Mouse (Mus musculus) liver, embryonic 16.5 days (tissue): ENCODE measurements at regions not wholly inside any gene's neighbourhood (a gene's known extent, or its start where the extent isn't known, plus 50 kb on each side); places are given as distances from the start of the nearest gene placed in this dataset.

ENCODE experiments used
- ATAC-seq: fragments of 200-750 bp; cut with Nextera tagmentation; 2 replicates; pipeline ENCODE4 v1.8.0; 2017; ENCODE audit warnings: low read depth, mild to moderate bottlenecking, moderate number of reproducible peaks, moderate library complexity
- H3K27ac ChIP-seq: fragments of 300-500 bp; sonication (generic); 2 replicates; pipeline ENCODE4 v1.5.1; 2014; ENCODE audit warnings: mild to moderate bottlenecking, low read length
- H3K27me3 ChIP-seq: fragments of 300-500 bp; sonication (generic); 2 replicates; pipeline ENCODE4 v1.6.1; 2014; ENCODE audit warnings: low read depth, low read length, mixed read lengths; ENCODE audit not compliant: control insufficient read depth, insufficient read depth
- H3K36me3 ChIP-seq: fragments of 300-500 bp; sonication (generic); 2 replicates; pipeline ENCODE4 v1.6.1; 2014; ENCODE audit warnings: mild to moderate bottlenecking; ENCODE audit not compliant: control insufficient read depth, insufficient read depth
- H3K4me1 ChIP-seq: fragments of 300-500 bp; sonication (generic); 2 replicates; pipeline ENCODE4 v1.6.1; 2014; ENCODE audit warnings: low read depth, low read length, mixed read lengths; ENCODE audit not compliant: control insufficient read depth
- H3K4me2 ChIP-seq: fragments of 300-500 bp; sonication (generic); 2 replicates; pipeline ENCODE4 v1.6.1; 2014; ENCODE audit warnings: low read depth, low read length, mixed read lengths
- H3K4me3 ChIP-seq: fragments of 300-500 bp; sonication (generic); 2 replicates; pipeline ENCODE4 v1.5.1; 2014; ENCODE audit warnings: low read depth, mild to moderate bottlenecking, low read length
- H3K9ac ChIP-seq: fragments of 300-500 bp; sonication (generic); 2 replicates; pipeline ENCODE4 v1.6.1; 2014; ENCODE audit warnings: low read depth, low read length
- H3K9me3 ChIP-seq: fragments of 300-500 bp; sonication (generic); replicated peaks from 2 replicates; pipeline ENCODE4 v1.6.1; 2016; ENCODE audit warnings: low read length; ENCODE audit not compliant: control insufficient read depth
- WGBS: fragments of 180-500 bp; shearing (Covaris S2); extraction: QIAGEN DNeasy Blood & Tissue Kit; methylation state at CpG from one replicate; pipeline ENCODE4 v1.1.7; 2014; ENCODE audit not compliant: insufficient replicate concordance; 5-methylcytosine and 5-hydroxymethylcytosine counted together

DNA sequence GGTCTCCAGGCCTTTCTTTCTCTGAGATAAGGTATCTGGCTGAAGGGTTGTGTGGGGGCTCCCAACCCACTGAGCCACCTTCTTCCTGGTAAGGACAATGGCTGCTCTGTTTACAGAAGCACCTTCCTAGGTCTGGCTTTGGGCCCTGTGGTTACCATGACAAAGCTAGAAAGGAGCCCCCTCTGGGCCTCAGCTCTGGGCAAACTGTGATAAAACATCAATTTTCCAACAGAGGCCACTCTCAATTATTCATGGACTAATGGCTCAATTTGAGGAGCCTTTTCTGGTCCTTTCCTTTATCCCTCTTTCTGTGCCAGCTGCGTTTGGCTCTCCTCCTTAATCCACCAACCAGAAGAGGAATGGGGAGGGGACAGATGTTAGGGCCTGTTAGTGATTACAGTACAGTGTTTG lies 97.3 kb upstream of the Atp1a1 start:
- 44% methylated on average over 1 of the region's 1 CpGs for WGBS
- no peaks in the 10 kb centered on the region for H3K4me1 ChIP-seq
- H3K4me3 ChIP-seq = no peak overlapping the region
- H3K36me3 ChIP-seq = no peaks in the 10 kb centered on the region
- no peaks in the 10 kb centered on the region for H3K9me3 ChIP-seq
- no peaks in the 10 kb centered on the region for H3K27me3 ChIP-seq
- ATAC-seq = no peak
- no peak overlapping the region for H3K27ac ChIP-seq
- H3K9ac ChIP-seq = no peak overlapping the region
- H3K4me2 ChIP-seq = no peak overlapping the region

GRCm38 (mm10) chr3:101700974-101701610 lies 96.6 kb upstream of the Atp1a1 start:
- 49% methylated on average over 10 of the region's 10 CpGs for WGBS
- H3K4me3 ChIP-seq = no peak overlapping the region
- H3K9me3 ChIP-seq = no peaks in the 10 kb centered on the region
- no peaks in the 10 kb centered on the region for H3K27me3 ChIP-seq
- H3K9ac ChIP-seq = no peak overlapping the region
- H3K36me3 ChIP-seq = no peaks in the 10 kb centered on the region
- ATAC-seq = no peak
- no peaks in the 10 kb centered on the region for H3K4me1 ChIP-seq
- no peak overlapping the region for H3K4me2 ChIP-seq
- H3K27ac ChIP-seq = no peak overlapping the region

DNA sequence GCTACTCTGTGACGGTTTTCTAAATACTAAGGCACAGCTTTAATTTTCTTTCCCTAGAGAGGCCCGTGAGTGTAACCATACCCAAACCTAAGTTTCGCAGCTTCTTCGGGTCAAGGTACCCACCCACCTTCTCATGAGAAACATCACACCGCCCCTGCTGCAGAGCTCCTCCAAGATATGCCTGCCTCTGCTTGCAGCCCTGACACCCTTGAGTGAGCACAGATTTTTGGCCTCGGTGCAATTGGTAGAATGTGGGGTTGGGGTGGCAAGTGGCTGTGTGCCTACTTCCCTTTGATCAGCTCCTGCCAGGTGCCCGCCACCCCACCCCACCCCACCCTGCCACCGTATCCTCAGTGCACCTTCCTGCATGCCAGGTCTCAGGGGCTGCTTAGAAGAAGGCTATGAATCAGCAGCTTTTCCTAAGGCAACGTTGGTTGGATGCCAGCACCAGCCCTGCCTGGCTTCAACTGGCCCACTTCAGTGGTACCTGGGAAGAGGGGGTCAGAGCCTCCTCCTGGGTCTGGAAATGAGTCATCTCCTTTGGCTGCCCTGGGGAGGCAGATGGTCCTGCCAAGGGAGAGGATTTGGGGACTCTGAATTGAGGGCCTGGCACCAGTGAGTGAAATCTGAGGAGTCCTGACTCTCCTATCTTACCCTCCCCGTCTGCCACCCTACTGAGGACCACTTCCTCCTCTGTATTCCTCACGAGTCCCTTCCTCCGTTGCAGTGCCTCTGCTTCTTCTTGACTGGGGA lies 95.6 kb upstream of the Atp1a1 start:
- no peak overlapping the region for H3K27ac ChIP-seq
- H3K4me1 ChIP-seq = no peaks in the 10 kb centered on the region
- no peak for ATAC-seq

DNA sequence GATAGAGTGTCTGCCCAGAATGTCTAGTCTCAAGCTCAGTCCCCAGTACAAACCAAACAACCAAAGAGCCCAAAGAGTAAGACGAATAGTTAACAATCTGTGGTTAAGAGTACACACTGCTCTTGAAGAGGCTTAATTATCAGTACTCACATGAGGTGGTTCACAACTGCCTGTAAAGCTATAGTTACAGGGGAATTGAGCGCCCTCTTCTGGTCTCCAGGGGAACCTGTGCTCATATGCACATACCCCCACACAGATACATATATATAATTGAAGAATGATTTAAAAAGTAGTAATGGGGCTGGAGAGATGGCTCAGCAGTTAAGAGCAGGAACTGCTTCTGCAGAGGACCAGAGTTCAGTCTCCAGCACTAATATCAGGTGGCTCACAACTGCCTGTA lies 92.3 kb upstream of the Atp1a1 start:
- H3K27me3 ChIP-seq = no peaks in the 10 kb centered on the region
- H3K4me1 ChIP-seq = no peaks in the 10 kb centered on the region
- ATAC-seq = no peak
- no peaks in the 10 kb centered on the region for H3K36me3 ChIP-seq
- no peak overlapping the region for H3K4me2 ChIP-seq
- no peaks in the 10 kb centered on the region for H3K9me3 ChIP-seq
- no peak overlapping the region for H3K4me3 ChIP-seq
- H3K27ac ChIP-seq = no peak overlapping the region
- WGBS = 66% methylated on average over 2 of the region's 2 CpGs
- H3K9ac ChIP-seq = no peak overlapping the region

More for the DNA sequence above, 95.6 kb upstream of the Atp1a1 start:
- H3K36me3 ChIP-seq = no peaks in the 10 kb centered on the region
- 51% methylated on average over 12 of the region's 12 CpGs for WGBS
- H3K4me3 ChIP-seq = no peak overlapping the region
- no peaks in the 10 kb centered on the region for H3K9me3 ChIP-seq
- H3K4me2 ChIP-seq = no peak overlapping the region
- H3K9ac ChIP-seq = no peak overlapping the region
- H3K27me3 ChIP-seq = no peaks in the 10 kb centered on the region

GRCm38 (mm10) chr3:101694311-101694710 lies 89.8 kb upstream of the Atp1a1 start:
- Histone ChIP-seq H3K9ac (no peak overlapping the region), H3K4me2 (no peak overlapping the region), H3K4me3 (no peak overlapping the region), H3K27me3 (no peaks in the 10 kb centered on the region), H3K36me3 (no peaks in the 10 kb centered on the region), H3K4me1 (no peaks in the 10 kb centered on the region), H3K27ac (no peak overlapping the region), H3K9me3 (no peaks in the 10 kb centered on the region)
- no peak for ATAC-seq
- 56% methylated on average over 1 of the region's 1 CpGs for WGBS

- no peak overlapping the region for H3K4me3 ChIP-seq
- H3K36me3 ChIP-seq = no peaks in the 10 kb centered on the region
- no peaks in the 10 kb centered on the region for H3K9me3 ChIP-seq
- H3K4me1 ChIP-seq = no peaks in the 10 kb centered on the region
- no peak overlapping the region for H3K27ac ChIP-seq
- no peak for ATAC-seq
- 61% methylated on average over 8 of the region's 8 CpGs for WGBS
- H3K27me3 ChIP-seq = no peaks in the 10 kb centered on the region
- no peak overlapping the region for H3K9ac ChIP-seq
- no peak overlapping the region for H3K4me2 ChIP-seq
These were observed 87.6 kb upstream of the Atp1a1 start for GRCm38 (mm10) chr3:101691937-101692604.

DNA sequence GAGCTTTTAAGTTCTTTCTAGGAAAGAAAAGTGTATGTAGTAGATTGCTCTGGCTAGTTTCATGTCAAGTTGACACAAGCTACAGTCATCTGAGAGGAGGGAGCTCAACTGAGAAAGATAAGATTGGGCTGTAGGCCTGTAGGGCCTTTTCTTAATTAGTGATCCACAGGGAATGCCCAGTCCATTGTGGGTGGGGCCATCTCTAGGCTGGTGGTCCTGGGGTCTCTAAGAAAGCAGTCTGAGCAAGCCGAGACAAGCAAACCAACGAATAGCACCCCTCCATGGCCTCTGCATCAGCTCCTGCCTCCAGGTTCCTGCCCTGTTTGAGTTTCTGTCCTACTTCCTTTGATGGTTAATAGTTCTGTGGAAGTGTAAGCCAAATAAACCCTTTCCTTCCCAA lies 86.3 kb upstream of the Atp1a1 start:
- WGBS = 48% methylated on average over 2 of the region's 2 CpGs
- H3K27me3 ChIP-seq = no peaks in the 10 kb centered on the region

DNA sequence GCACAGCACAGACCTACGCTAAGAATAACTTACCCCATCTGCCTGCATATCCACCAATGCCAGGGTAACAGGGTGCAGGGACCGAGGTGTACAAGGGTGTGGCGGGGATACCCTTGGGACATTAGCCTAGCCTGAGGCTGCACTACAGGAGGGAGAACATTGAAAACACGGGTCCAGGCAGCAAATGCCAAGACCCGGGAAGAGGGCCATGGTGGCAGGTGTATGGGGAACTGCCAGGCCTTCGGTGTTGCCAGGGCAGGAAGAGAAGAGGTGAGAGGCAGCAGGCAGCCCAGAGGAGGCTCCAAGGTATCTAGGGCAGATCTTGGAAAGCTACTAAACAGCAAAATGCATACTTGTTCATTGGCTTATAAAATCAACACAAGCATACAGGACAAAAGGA lies 85.7 kb upstream of the Atp1a1 start:
- WGBS = 60% methylated on average over 6 of the region's 6 CpGs
- no peaks in the 10 kb centered on the region for H3K27me3 ChIP-seq
- H3K9me3 ChIP-seq = no peaks in the 10 kb centered on the region
- no peak overlapping the region for H3K27ac ChIP-seq
- no peak overlapping the region for H3K9ac ChIP-seq
- H3K4me1 ChIP-seq = no peaks in the 10 kb centered on the region
- H3K36me3 ChIP-seq = no peaks in the 10 kb centered on the region
- H3K4me3 ChIP-seq = no peak overlapping the region
- no peak for ATAC-seq
- no peak overlapping the region for H3K4me2 ChIP-seq

More for the DNA sequence above, 86.3 kb upstream of the Atp1a1 start:
- ATAC-seq = no peak
- H3K9ac ChIP-seq = no peak overlapping the region
- no peak overlapping the region for H3K4me2 ChIP-seq
- no peak overlapping the region for H3K4me3 ChIP-seq
- no peaks in the 10 kb centered on the region for H3K9me3 ChIP-seq
- H3K36me3 ChIP-seq = no peaks in the 10 kb centered on the region
- no peak overlapping the region for H3K27ac ChIP-seq
- no peaks in the 10 kb centered on the region for H3K4me1 ChIP-seq

DNA sequence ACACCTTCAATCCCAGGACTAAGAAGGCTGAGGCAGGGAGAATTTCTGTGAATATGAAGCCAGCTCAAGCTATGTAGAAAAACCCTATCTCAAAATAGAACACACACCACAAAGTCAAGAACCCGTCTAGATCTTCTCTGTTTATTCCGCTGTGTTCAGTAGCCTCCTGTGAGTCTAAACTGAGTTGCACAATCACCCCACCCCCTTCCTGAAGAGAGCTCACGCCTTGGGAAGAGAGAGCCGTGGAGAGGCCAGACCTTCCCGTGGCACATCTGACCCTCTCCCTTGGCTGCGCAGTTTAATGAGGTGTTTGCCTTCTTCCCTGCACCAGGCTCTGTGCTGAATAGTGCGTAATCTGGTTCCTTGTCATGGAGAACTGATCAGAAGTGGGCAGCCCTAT lies 80.7 kb upstream of the Atp1a1 start:
- Histone ChIP-seq H3K4me2 (no peak overlapping the region), H3K36me3 (no peaks in the 10 kb centered on the region), H3K27ac (no peak overlapping the region), H3K27me3 (no peaks in the 10 kb centered on the region), H3K9me3 (no peaks in the 10 kb centered on the region), H3K4me1 (no peaks in the 10 kb centered on the region), H3K9ac (no peak overlapping the region), H3K4me3 (no peak overlapping the region)
- 27% methylated on average over 7 of the region's 7 CpGs for WGBS
- no peak for ATAC-seq
